Comparison of ENCODE assay signal across 10 mouse cellular contexts in genomic region chr9:103013366-103013765, GRCm38 (mm10). TPM values are rescaled to one million over a fixed set of nuclear protein-coding genes. Genes with fewer than 3 reads are reported as not detected.
DNase-seq lines count a peak whose midpoint lies in the region; ATAC-seq and TF ChIP-seq lines count a peak whose summit lies in the region.
"Had no signal": no experiment of that assay in that cellular context is flagged by ENCODE, and none has a peak within 500 bp of the region (broad histone marks: within the 10 kb centered on the region; RNA-seq: fewer than 3 reads in every experiment).

No protein-coding gene starts in this region.

- H3K4me2 ChIP-seq in kidney, embryonic 16.5 days (replicated peaks; ENCODE audit: low read depth, low read length): no peak overlapping the region
- H3K4me2 ChIP-seq: embryonic facial prominence, embryonic 13.5 days; limb, embryonic 12.5 days had no signal

- WGBS in kidney, embryonic 16.5 days: 9% methylated on average over 5 of the region's 5 CpGs
- WGBS in olfactory bulb, adult 2 months: 20% methylated on average over 5 of the region's 5 CpGs

- no peak for ATAC-seq in kidney, embryonic 16.5 days (ENCODE audit: low FRiP score, low TSS enrichment)
- 0 out of 2 replicates have a peak, but pooled peaks have one; percentile 28 for ATAC-seq in G1E (ENCODE audit: extremely low read depth, insufficient number of reproducible peaks, low FRiP score, poor library complexity, severe bottlenecking)

- peak; percentile 55 for TF ChIP-seq CTCF in G1E (IDR thresholded peaks at IDR 0.05; ENCODE audit: low read depth, low read length)
- peak; percentile 29; the same call in 1 of the 2 replicates for TF ChIP-seq CTCF in olfactory bulb, adult 2 months (IDR thresholded peaks at IDR 0.05; ENCODE audit: insufficient read depth, low read depth, low read length)

- intact Hi-C loops in left cerebral cortex, postnatal 14 days (cut with DNase I): loop anchor here (5.0 kb wide), 1 partner anchor 74 kb away; no protein-coding TSS in a partner anchor

- TF ChIP-seq POLR2A in olfactory bulb, adult 2 months (IDR thresholded peaks at IDR 0.05; ENCODE audit: insufficient read depth, low read depth, low read length): no peak

- peaks cover 8% of the 10 kb centered on the region; the same call in 1 of the 2 replicates for H3K27me3 ChIP-seq in kidney, embryonic 16.5 days (ENCODE audit: insufficient read depth, low read length)
- H3K27me3 ChIP-seq in G1E (ENCODE audit: insufficient read depth, low read length): peaks cover 36% of the 10 kb centered on the region

- no peak overlapping the region for H3K27ac ChIP-seq in kidney, embryonic 16.5 days (ENCODE audit: low read length)
- no peak overlapping the region for H3K27ac ChIP-seq in olfactory bulb, adult 2 months (ENCODE audit: insufficient read depth, low read depth, low read length)
- H3K27ac ChIP-seq: embryonic facial prominence, embryonic 13.5 days; limb, embryonic 12.5 days had no signal

- no peak overlapping the region for H3K4me3 ChIP-seq in kidney, embryonic 16.5 days (ENCODE audit: low read length)
- no peak overlapping the region for H3K4me3 ChIP-seq in G1E (ENCODE audit: low read depth, low read length)
- H3K4me3 ChIP-seq in olfactory bulb, adult 2 months (ENCODE audit: insufficient read depth, low read depth, low read length): no peak overlapping the region
- H3K4me3 ChIP-seq: embryonic facial prominence, embryonic 13.5 days; limb, embryonic 12.5 days had no signal

- DNase-seq in kidney, adult 11 months: peak; percentile 41
- peak; percentile 26 for DNase-seq in G1E (ENCODE audit: low spot score)
- peak; percentile 7 for DNase-seq in c-Kit-positive CD71-negative TER-119-negative erythroid progenitor cells, embryonic 14.5 days (ENCODE audit: low read depth)
- DNase-seq in gastrocnemius, postnatal 10 days: peak; percentile 55
- peak; percentile 24 to 41 for DNase-seq in left cerebral cortex, postnatal 14 days (ENCODE audit: low spot score in 2 of 2)
- no peak for DNase-seq in T-cell, adult 2 months (ENCODE audit: low spot score)

- H3K9ac ChIP-seq in kidney, embryonic 16.5 days (replicated peaks; ENCODE audit: low read length): no peak overlapping the region
- H3K9ac ChIP-seq: embryonic facial prominence, embryonic 13.5 days; limb, embryonic 12.5 days had no signal

- peaks cover 11% of the 10 kb centered on the region for H3K4me1 ChIP-seq in kidney, embryonic 16.5 days (ENCODE audit: insufficient read depth, low read length)
- peaks cover 22% of the 10 kb centered on the region for H3K4me1 ChIP-seq in G1E (ENCODE audit: insufficient read depth, low read depth, low read length)
- peaks cover 5% of the 10 kb centered on the region for H3K4me1 ChIP-seq in olfactory bulb, adult 2 months (ENCODE audit: control insufficient read depth, insufficient read depth, low read length)

- no peaks in the 10 kb centered on the region for H3K36me3 ChIP-seq in kidney, embryonic 16.5 days (ENCODE audit: insufficient read depth, low read length)
- no peaks in the 10 kb centered on the region for H3K36me3 ChIP-seq in G1E (replicated peaks)
- H3K36me3 ChIP-seq: embryonic facial prominence, embryonic 13.5 days; limb, embryonic 12.5 days had no signal

- H3K9me3 ChIP-seq in kidney, embryonic 16.5 days (ENCODE audit: low read length): no peaks in the 10 kb centered on the region
- no peaks in the 10 kb centered on the region for H3K9me3 ChIP-seq in G1E (replicated peaks)
- H3K9me3 ChIP-seq: embryonic facial prominence, embryonic 13.5 days; limb, embryonic 12.5 days had no signal

RNA-seq across cellular contexts. Expression of gene Slco2a1, which starts 24.9 kb away (rescaled TPM):
- polyA plus RNA-seq in kidney, embryonic 16.5 days (2015; fragmentation: Nextera tagmentation; extraction: Ambion mirVana): 7.7 and 8.2 TPM in 2 replicates
- total RNA-seq in G1E (2014; fragmentation: Nextera tagmentation) (not detected in 2 replicates), G1E (2017) (0.11 and 0.17 TPM in 2 replicates)
- polyA plus RNA-seq in G1E (2012): 0.01 and 0.02 TPM in 2 replicates
- total RNA-seq in gastrocnemius, postnatal 10 days (2021): 1 to 10 TPM in 1 of 2 experiments, under 1 TPM in 1; 0.92 to 1.8 TPM
- 1 to 10 TPM; 1.5 to 2.3 TPM for total RNA-seq in left cerebral cortex, postnatal 14 days (2021)
- not detected in 2 replicates for polyA plus RNA-seq in olfactory bulb, adult 2 months (2012; ENCODE audit: insufficient read depth, insufficient read length, low replicate concordance, missing spikeins)
